Mouse (Mus musculus) liver, adult 2 months (tissue): Measurements from ENCODE around the gene Dgkz. TPM values are rescaled to one million over a fixed set of nuclear protein-coding genes. Genes with fewer than 3 reads are reported as not detected.
A peak's percentile ranks its signal among the peaks of the same experiment; 100 is the strongest.

Source experiments
- DNase-seq: peaks from one replicate; pipeline ENCODE4 v3.0.0-alpha.2; 2011; ENCODE audit warnings: low read depth, low spot score; ENCODE audit errors: extremely low read depth
- H3K27ac ChIP-seq: fragments of 200-500 bp; replicated peaks from 2 replicates; pipeline ENCODE4 v1.5.1; 2012; ENCODE audit warnings: low read depth, mild to moderate bottlenecking, control low read depth, inconsistent platforms, low read length; ENCODE audit not compliant: insufficient read depth
- H3K27me3 ChIP-seq: fragments of 200-500 bp; 2 replicates; pipeline ENCODE4 v1.6.1; 2012; ENCODE audit warnings: mild to moderate bottlenecking, moderate library complexity, low read length, inconsistent platforms; ENCODE audit not compliant: control insufficient read depth, insufficient read depth
- H3K36me3 ChIP-seq: fragments of 200-500 bp; 2 replicates; pipeline ENCODE4 v1.6.1; 2012; ENCODE audit warnings: low read length, inconsistent platforms; ENCODE audit not compliant: control insufficient read depth, insufficient read depth
- H3K4me1 ChIP-seq: fragments of 200-500 bp; 2 replicates; pipeline ENCODE4 v1.6.1; 2011; ENCODE audit warnings: low read length; ENCODE audit not compliant: control insufficient read depth, insufficient read depth
- H3K4me3 ChIP-seq: fragments of 200-500 bp; 2 replicates; pipeline ENCODE4 v1.5.1; 2011; ENCODE audit warnings: low read depth, mild to moderate bottlenecking, control low read depth, low read length, moderate library complexity; ENCODE audit not compliant: insufficient read depth
- H3K79me2 ChIP-seq: fragments of 200-500 bp; 2 replicates; pipeline ENCODE4 v1.6.1; 2012; ENCODE audit warnings: inconsistent platforms, mild to moderate bottlenecking, low read length, moderate library complexity; ENCODE audit not compliant: control insufficient read depth, insufficient read depth
- H3K9ac ChIP-seq: fragments of 200-500 bp; 2 replicates; pipeline ENCODE4 v1.6.1; 2012; ENCODE audit warnings: low read depth, mild to moderate bottlenecking, control low read depth, inconsistent platforms, low read length
- CTCF ChIP-seq: fragments of 200-500 bp; IDR thresholded peaks from 2 replicates; pipeline ENCODE4 v1.5.1; 2011; ENCODE audit warnings: low read depth, low read length, control low read depth
- POLR2A ChIP-seq: fragments of 200-500 bp; IDR thresholded peaks from 2 replicates; pipeline ENCODE4 v1.6.1; 2011; ENCODE audit warnings: low read length, control low read depth; ENCODE audit not compliant: insufficient read depth; ENCODE audit errors: extremely low read depth
- WGBS: fragments of 180-500 bp; shearing (Covaris S2); methylation state at CpG from one replicate; pipeline ENCODE4 v1.1.7; 2018; 5-methylcytosine and 5-hydroxymethylcytosine counted together
- polyA plus RNA-seq: library from polyadenylated mRNA; depleted of rRNA; stranded (reverse); fragments of >200 nt; gene quantifications from 2 replicates; pipeline ENCODE4 v1.2.3, GENCODE M21; 2012
- total RNA-seq: library from RNA; depleted of rRNA; stranded (reverse); fragments of >200 nt; gene quantifications from 2 replicates; pipeline ENCODE4 v1.2.3, GENCODE M21; 2014

Gene Dgkz
- total and polyA plus RNA-seq, 2 experiments, result 13.2 to 59.5 TPM

- peak; percentile 57 for TF ChIP-seq CTCF
- TF ChIP-seq POLR2A, result no peak
- DNase-seq, result no peak
- H3K4me3 ChIP-seq, result no peak overlapping the region
- H3K79me2 ChIP-seq, result no peaks in the 10 kb centered on the region
- 37% methylated on average over 5 of the region's 5 CpGs for WGBS
- H3K36me3 ChIP-seq, result no peaks in the 10 kb centered on the region
- no peaks in the 10 kb centered on the region for H3K27me3 ChIP-seq
- H3K4me1 ChIP-seq, result no peaks in the 10 kb centered on the region
- no peak overlapping the region for H3K9ac ChIP-seq
- no peak overlapping the region for H3K27ac ChIP-seq
These were observed 10.4 kb upstream of the Dgkz start for GRCm38 (mm10) chr2:91986071-91986470.

- 65% methylated on average over 9 of the region's 9 CpGs for whole genome bisulfite sequencing
- H3K79me2 ChIP-seq, result no peaks in the 10 kb centered on the region
- TF ChIP-seq POLR2A (no peak), CTCF (no peak)
These were observed 9.4 kb upstream of the Dgkz start for GRCm38 (mm10) chr2:91984906-91985525.

GRCm38 (mm10) chr2:91984439-91984838 lies 8.8 kb upstream of the Dgkz start:
- peak overlapping the region; percentile 58; the same call in 1 of the 2 replicates for H3K27ac ChIP-seq
- no peaks in the 10 kb centered on the region for H3K36me3 ChIP-seq
- DNase-seq, result peak; percentile 56
- no peaks in the 10 kb centered on the region for H3K27me3 ChIP-seq
- H3K79me2 ChIP-seq, result no peaks in the 10 kb centered on the region
- TF ChIP-seq CTCF (no peak), POLR2A (no peak)
- no peak overlapping the region for H3K9ac ChIP-seq
- WGBS, result 17% methylated on average over 11 of the region's 13 CpGs
- H3K4me3 ChIP-seq, result no peak overlapping the region
- no peaks in the 10 kb centered on the region for H3K4me1 ChIP-seq

More at GRCm38 (mm10) chr2:91984906-91985525, 9.4 kb upstream of the Dgkz start:
- H3K36me3 ChIP-seq, result no peaks in the 10 kb centered on the region
- H3K27me3 ChIP-seq, result no peaks in the 10 kb centered on the region
- peak overlapping the region; percentile 6; the same call in 1 of the 2 replicates for H3K27ac ChIP-seq
- DNase-seq, result no peak
- no peaks in the 10 kb centered on the region for H3K4me1 ChIP-seq
- H3K9ac ChIP-seq, result no peak overlapping the region
- no peak overlapping the region for H3K4me3 ChIP-seq

- Histone ChIP-seq H3K4me1 (no peaks in the 10 kb centered on the region), H3K27ac (no peak overlapping the region), H3K36me3 (no peaks in the 10 kb centered on the region), H3K4me3 (no peak overlapping the region), H3K27me3 (peaks cover 9% of the 10 kb centered on the region), H3K9ac (no peak overlapping the region), H3K79me2 (no peaks in the 10 kb centered on the region)
- 90% methylated on average over 5 of the region's 5 CpGs for WGBS
- TF ChIP-seq POLR2A (no peak), CTCF (no peak)
- DNase-seq, result no peak
These were observed 5.2 kb upstream of the Dgkz start for GRCm38 (mm10) chr2:91980830-91981229.

- no peak overlapping the region for H3K9ac ChIP-seq
- DNase-seq, result no peak
- H3K36me3 ChIP-seq, result no peaks in the 10 kb centered on the region
- H3K4me3 ChIP-seq, result no peak overlapping the region
- 74% methylated on average over 4 of the region's 4 CpGs for WGBS
- no peaks in the 10 kb centered on the region for H3K79me2 ChIP-seq
- H3K27me3 ChIP-seq, result peaks cover 15% of the 10 kb centered on the region
- H3K27ac ChIP-seq, result no peak overlapping the region
- TF ChIP-seq POLR2A (no peak), CTCF (no peak)
- no peaks in the 10 kb centered on the region for H3K4me1 ChIP-seq
These were observed 4.6 kb upstream of the Dgkz start for GRCm38 (mm10) chr2:91980245-91980644.

GRCm38 (mm10) chr2:91978547-91978946 lies 2.9 kb upstream of the Dgkz start:
- Histone ChIP-seq H3K4me1 (no peaks in the 10 kb centered on the region), H3K9ac (no peak overlapping the region), H3K4me3 (no peak overlapping the region), H3K36me3 (no peaks in the 10 kb centered on the region), H3K27ac (no peak overlapping the region), H3K27me3 (peaks cover 15% of the 10 kb centered on the region), H3K79me2 (no peaks in the 10 kb centered on the region)
- DNase-seq, result no peak
- WGBS, result 54% methylated on average over 2 of the region's 2 CpGs
- TF ChIP-seq CTCF (no peak), POLR2A (no peak)
